Mouse (Mus musculus): ENCODE results near the gene Osbp2. TPM values are rescaled to one million over a fixed set of nuclear protein-coding genes. Genes with fewer than 3 reads are reported as not detected.

Gene Osbp2
- polyA plus RNA-seq, 1 experiment from 2014 or later: 0.15 TPM

DNA sequence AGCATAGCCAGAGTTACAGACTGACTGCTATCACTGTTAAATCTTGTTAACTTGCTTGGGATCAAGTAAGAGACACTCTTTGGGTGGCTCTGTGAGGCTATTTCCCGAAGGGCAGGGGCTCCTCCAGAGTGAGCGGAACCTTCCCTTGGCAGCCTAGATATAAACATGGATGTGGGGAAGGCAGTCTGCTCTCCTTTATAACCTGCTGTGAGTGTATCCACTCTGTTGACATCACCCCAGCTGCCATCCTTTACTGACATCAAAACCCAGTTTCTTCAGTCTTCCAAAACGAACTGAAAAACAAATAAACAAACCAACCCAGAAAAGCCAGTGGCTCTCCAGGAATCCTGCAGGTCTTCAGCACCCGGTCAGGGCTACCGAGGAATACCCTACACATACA is 39.6 kb downstream of the Osbp2 start:
- DNase-seq (ENCODE audit: low read depth, low spot score): no peak
- in situ Hi-C loops (cut with MboI; ENCODE audit: low pct_unique_long_range_greater_than_20kb): no loop called here
- H3K27me3 ChIP-seq: peaks cover 12% of the 10 kb centered on the region
- TF ChIP-seq CTCF (IDR thresholded peaks at IDR 0.05): no peak
- POLR2A ChIA-PET: no interaction called here
- no peak for ATAC-seq
- CTCF ChIA-PET: no interaction called here

DNA sequence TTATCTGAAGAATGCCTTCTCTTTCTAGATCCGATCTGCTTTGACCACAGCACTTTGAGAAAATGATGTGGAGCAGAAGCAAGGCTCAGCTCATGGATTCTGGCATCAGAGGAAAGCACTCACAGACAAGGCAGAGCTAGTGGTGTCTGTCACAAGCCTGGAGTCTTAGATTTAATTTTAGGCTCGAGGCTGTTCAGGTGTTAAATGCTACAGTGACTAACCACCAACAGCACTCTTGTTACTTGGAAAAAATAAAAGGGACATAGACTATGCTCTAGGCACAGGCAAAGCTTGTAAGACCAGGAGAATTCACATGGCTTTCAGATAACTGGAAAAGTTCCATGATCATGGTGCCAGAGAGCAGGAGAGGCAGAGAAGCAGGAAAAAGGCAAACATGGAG is 40.3 kb downstream of the Osbp2 start:
- peaks cover 12% of the 10 kb centered on the region for H3K27me3 ChIP-seq
- DNase-seq (ENCODE audit: low read depth, low spot score): no peak
- no peak for TF ChIP-seq CTCF (IDR thresholded peaks at IDR 0.05)
- ChIA-PET CTCF (no interaction called here), POLR2A (no interaction called here)
- ATAC-seq: no peak
- in situ Hi-C loops (cut with MboI; ENCODE audit: low pct_unique_long_range_greater_than_20kb): no loop called here

DNA sequence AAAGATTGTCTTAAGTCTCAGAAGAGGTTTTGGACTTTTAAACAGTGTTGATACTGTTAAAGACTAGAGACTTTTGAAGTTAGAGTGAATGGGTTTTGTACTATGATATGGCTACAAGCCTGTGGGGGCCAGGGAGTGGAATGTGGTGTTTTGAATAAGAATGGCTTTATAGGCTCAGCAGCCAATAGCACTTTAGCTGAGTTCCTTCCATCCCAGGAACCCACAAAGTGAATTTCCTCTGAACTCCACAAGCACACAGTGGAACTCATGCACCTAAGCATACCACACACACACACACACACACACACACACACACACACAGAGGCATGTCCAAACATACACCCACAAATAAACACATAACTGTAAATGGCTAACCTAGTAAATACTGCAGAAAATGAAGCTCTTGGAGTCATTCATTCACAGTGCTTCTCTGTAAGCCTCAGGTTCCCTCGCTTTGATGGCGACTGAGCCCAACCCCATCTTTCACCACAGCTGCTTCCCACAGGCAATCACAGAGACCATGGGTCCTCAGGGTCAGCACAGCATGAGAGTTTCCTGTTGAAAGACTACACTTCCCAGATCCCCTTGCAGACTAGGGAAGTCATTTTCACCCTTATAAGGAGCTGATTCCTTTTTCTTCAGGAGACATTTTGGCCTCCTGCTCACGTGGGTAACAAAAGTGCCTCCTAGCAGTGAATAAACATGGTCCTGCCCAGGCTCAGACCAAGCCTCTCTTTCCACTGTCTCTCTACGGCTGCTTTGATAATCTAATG is 45.5 kb downstream of the Osbp2 start:
- ChIA-PET CTCF (interaction anchor here (1.2 to 2.6 kb wide), 3 partner anchors 10 to 62 kb away, joined by 3 to 10 read pairs (median 3); no protein-coding TSS in a partner anchor), POLR2A (no interaction called here)
- no peak for TF ChIP-seq CTCF (IDR thresholded peaks at IDR 0.05)

DNA sequence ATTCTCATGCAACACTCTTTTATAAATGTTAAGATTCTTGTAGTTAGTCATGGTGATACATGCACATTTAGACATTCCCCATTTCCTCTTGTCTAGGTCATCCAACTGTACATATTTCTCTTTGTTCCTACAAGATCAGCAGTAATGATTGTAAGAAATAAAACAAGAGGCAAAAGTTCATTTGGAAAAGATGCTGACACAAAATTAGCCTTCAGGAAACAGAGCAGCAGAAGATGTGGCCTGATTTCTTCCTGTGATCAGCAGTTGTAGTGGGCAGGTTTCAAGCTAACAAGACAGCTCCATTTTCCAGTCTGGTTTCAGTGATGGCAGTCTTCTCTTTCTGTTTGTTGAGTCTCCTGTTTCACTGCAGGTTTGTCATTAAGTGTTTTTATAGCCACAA is 47.8 kb downstream of the Osbp2 start:
- POLR2A ChIA-PET: no interaction called here
- no peak for DNase-seq (ENCODE audit: low read depth, low spot score)
- no peak for ATAC-seq
- TF ChIP-seq CTCF (IDR thresholded peaks at IDR 0.05): no peak
- peaks cover 24% of the 10 kb centered on the region for H3K27me3 ChIP-seq
- in situ Hi-C loops (cut with MboI; ENCODE audit: low pct_unique_long_range_greater_than_20kb): loop anchor here (5.0 kb wide), 1 partner anchor 66 kb away; no protein-coding TSS in a partner anchor
- CTCF ChIA-PET: interaction anchor here (2.6 kb wide), 1 partner anchor 64 kb away, joined by 10 read pairs; no protein-coding TSS in a partner anchor

More for the DNA sequence above, 45.5 kb downstream of the Osbp2 start:
- in situ Hi-C loops (cut with MboI; ENCODE audit: low pct_unique_long_range_greater_than_20kb): loop anchor here (5.0 kb wide), 1 partner anchor 64 kb away; no protein-coding TSS in a partner anchor
- DNase-seq (ENCODE audit: low read depth, low spot score) (no peak), ATAC-seq (no peak)
- peaks cover 17% of the 10 kb centered on the region for H3K27me3 ChIP-seq

DNA sequence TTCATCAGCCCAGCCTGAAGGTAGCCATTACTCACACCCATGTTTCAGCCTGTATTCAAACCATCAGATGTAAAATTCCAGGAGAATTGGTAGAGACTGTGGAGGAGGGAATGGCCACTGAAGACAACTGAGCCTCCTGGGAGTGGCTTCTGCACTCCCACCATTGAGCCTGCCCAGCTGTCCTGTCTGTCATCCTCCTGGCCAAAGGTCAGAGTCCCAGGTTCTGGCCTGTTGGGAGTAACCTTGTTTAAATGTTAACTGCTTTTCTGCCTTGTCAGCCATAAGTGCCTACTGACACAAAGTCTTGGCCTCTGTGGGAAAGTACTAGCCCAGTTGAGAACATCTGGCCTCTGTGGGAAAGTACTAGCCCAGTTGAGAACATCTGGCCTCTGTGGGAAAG is 50.4 kb downstream of the Osbp2 start:
- H3K27me3 ChIP-seq: peaks cover 27% of the 10 kb centered on the region
- in situ Hi-C loops (cut with MboI; ENCODE audit: low pct_unique_long_range_greater_than_20kb): no loop called here
- no peak for DNase-seq (ENCODE audit: low read depth, low spot score)
- ChIA-PET CTCF (interaction anchor here (1.3 kb wide), 1 partner anchor 27 kb away, joined by 3 read pairs; no protein-coding TSS in a partner anchor), POLR2A (no interaction called here)
- TF ChIP-seq CTCF (IDR thresholded peaks at IDR 0.05): no peak
- no peak for ATAC-seq

DNA sequence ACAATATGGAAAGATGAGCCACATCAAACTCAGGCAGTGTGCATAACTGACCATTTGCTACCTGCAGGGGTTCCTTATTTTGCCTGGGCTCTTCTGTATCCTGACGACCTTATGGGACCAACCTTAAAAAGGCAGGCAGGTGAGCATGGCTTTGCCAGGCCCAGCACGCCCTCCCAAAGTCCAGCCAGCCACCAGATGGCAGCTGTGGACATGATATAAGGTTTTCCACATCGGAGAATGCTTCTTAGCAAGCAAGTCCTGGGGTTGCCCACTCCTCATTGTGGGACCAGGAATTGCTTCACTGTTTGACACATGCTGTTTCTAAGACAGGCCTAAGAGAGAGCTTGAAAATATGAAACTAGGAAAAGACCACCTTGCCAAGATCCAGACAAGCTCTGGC is 55.5 kb downstream of the Osbp2 start:
- peaks cover 25% of the 10 kb centered on the region for H3K27me3 ChIP-seq
- TF ChIP-seq CTCF (IDR thresholded peaks at IDR 0.05): peak; percentile 81
- in situ Hi-C loops (cut with MboI; ENCODE audit: low pct_unique_long_range_greater_than_20kb): no loop called here
- DNase-seq (ENCODE audit: low read depth, low spot score): no peak
- ChIA-PET CTCF (interaction anchor here (0.9 to 1.6 kb wide), 5 partner anchors 11 to 72 kb away, joined by 3 to 9 read pairs (median 3); no protein-coding TSS in a partner anchor), POLR2A (no interaction called here)
- ATAC-seq: no peak

DNA sequence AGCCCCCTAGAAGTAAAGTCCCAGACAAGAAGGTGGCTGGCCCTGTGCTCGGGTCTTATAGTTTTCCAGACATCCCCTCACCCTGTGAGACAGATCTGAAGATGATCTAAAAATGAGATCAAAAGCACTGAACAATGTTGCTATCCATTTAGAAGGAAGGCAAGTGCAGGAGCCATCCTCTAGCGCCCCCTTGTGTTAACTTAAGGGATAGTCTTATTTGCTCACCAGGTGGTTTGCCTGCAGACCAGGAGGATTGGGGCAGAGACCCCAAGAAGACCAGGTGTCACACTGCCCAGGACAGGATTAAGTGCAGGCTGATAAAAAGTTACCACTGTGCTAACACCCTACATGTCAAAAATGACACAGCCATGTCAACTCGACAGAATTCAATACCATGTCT is 58.3 kb downstream of the Osbp2 start:
- CTCF ChIA-PET: interaction anchor here (0.7 to 2.9 kb wide), 8 partner anchors 20 to 333 kb away, joined by 3 to 11 read pairs (median 3); partner anchors contain the start of genes 4921536K21Rik and Dusp18
- in situ Hi-C loops (cut with MboI; ENCODE audit: low pct_unique_long_range_greater_than_20kb): no loop called here
- no peak for DNase-seq (ENCODE audit: low read depth, low spot score)
- peaks cover 9% of the 10 kb centered on the region for H3K27me3 ChIP-seq
- peak; percentile 74 for TF ChIP-seq CTCF (IDR thresholded peaks at IDR 0.05)
- POLR2A ChIA-PET: no interaction called here
- ATAC-seq: no peak

DNA sequence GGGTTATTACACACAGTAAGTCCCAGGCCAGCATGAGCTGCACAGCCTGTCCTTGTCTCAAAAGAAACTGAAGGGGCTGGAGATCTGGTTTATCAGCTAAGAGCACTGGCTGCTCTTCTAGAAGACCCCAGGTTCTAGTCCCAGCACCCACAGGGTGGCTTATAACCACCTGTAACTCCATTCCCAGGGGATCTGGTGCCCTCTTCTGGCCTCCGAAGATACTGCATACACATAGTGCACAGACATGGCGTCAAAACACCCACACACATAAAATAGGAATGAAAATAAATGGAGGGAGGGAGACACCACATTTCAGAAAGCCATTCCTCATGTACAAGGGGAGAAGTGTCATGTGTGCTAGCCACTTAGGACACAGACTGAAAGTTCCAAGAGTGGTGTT is 59.1 kb downstream of the Osbp2 start:
- no peak for ATAC-seq
- peak; percentile 42 for TF ChIP-seq CTCF (IDR thresholded peaks at IDR 0.05)
- in situ Hi-C loops (cut with MboI; ENCODE audit: low pct_unique_long_range_greater_than_20kb): no loop called here
- ChIA-PET POLR2A (no interaction called here), CTCF (interaction anchor here (2.9 kb wide), 1 partner anchor 75 kb away, joined by 11 read pairs; no protein-coding TSS in a partner anchor)
- DNase-seq (ENCODE audit: low read depth, low spot score): no peak
- H3K27me3 ChIP-seq: peaks cover 9% of the 10 kb centered on the region

DNA sequence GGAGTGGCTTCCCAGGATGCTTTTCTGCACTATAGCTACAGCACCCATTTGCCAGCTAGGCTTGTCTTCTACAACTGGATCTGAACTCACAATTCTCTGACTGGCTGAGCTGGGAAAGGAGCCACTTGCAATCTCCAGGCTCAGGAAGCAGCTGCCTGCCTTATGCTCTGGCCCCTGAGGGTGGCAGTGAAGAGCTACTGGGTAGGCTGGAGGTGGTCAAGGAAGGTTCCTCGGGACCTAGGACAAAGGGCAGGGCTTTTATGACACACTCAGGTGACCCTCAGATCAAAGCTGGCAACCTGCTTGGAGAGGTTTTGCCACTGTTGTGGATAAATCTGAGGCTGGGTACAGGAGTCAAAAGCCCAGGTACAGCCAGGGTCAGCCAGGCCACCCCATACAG is 61.6 kb downstream of the Osbp2 start:
- TF ChIP-seq CTCF (IDR thresholded peaks at IDR 0.05): peak; percentile 35
- H3K27me3 ChIP-seq: peaks cover 9% of the 10 kb centered on the region
- ATAC-seq: no peak
- in situ Hi-C loops (cut with MboI; ENCODE audit: low pct_unique_long_range_greater_than_20kb): no loop called here
- ChIA-PET POLR2A (no interaction called here), CTCF (interaction anchor here (1.0 to 1.2 kb wide), 4 partner anchors 11 to 112 kb away, joined by 3 read pairs; partner anchors contain the start of gene Slc35e4)
- no peak for DNase-seq (ENCODE audit: low read depth, low spot score)

DNA sequence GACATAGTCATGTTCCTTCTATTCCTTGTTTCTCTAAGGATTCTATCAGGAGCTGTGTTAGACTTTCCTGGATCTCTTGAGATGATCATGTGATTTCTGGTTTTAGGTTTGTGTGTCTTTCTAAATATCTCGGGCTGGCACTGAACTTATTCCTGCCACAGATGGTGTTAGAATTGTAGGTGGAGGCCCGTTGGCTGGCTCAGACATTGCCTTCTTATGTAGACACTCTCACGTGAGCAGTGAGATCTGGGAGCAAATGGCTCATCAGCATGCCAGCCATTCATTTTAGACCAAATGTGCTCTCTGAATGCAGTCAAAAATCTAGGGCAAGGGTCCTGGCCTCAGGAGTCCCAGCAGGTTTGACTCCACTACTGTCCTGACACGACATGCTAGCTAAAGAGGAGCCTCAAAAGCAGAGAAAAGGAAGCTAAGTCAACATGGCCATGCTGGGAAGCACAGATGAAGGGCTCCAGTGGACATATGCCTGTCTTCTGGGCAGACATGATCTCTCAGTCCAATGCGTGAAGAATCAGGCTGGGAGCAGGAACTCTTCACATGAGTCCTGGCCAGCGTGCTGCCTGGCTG is 66.0 kb downstream of the Osbp2 start:
- CTCF ChIA-PET: interaction anchor here (1.5 kb wide), 1 partner anchor 116 kb away, joined by 3 read pairs; the partner anchor contains the start of gene Slc35e4
- in situ Hi-C loops (cut with MboI; ENCODE audit: low pct_unique_long_range_greater_than_20kb): loop anchor here (5.0 kb wide), 1 partner anchor 330 kb away; no protein-coding TSS in a partner anchor
- POLR2A ChIA-PET: no interaction called here

DNA sequence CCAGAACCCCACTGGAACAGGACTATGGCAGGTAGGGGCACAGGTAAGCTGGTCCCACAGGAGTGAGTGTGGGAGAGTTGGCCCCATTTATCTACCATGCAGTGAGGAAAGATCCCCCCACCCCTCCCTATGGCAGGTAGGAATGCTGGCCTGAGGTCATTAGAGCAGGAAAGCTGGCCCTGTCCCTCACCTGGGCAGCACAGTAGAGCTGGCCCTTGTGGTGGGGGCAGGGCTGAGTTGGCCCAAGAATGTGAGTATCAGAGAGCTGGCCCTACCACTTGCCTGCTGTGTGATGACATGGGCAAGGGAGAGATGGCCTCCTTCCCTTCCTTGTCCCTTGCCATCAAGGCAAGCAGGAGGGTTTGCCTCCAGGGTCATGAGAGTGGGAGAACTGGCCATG is 73.0 kb downstream of the Osbp2 start:
- in situ Hi-C loops (cut with MboI; ENCODE audit: low pct_unique_long_range_greater_than_20kb): loop anchor here (5.0 kb wide), 1 partner anchor 258 kb away; no protein-coding TSS in a partner anchor
- peaks cover 27% of the 10 kb centered on the region for H3K27me3 ChIP-seq
- CTCF ChIA-PET: interaction anchor here (0.8 to 1.8 kb wide), 5 partner anchors 11 to 254 kb away, joined by 3 to 5 read pairs (median 3); no protein-coding TSS in a partner anchor
- POLR2A ChIA-PET: no interaction called here
- DNase-seq (ENCODE audit: low read depth, low spot score) (no peak), ATAC-seq (no peak)
- TF ChIP-seq CTCF (IDR thresholded peaks at IDR 0.05): no peak

More for the DNA sequence above, 66.0 kb downstream of the Osbp2 start:
- no peak for TF ChIP-seq CTCF (IDR thresholded peaks at IDR 0.05)
- DNase-seq (ENCODE audit: low read depth, low spot score): no peak
- H3K27me3 ChIP-seq: peaks cover 17% of the 10 kb centered on the region
- ATAC-seq: no peak
